Mouse (Mus musculus) CH12.LX (cell line): Measurements from ENCODE around the gene Ap1g2. TPM values are rescaled to one million over a fixed set of nuclear protein-coding genes. Genes with fewer than 3 reads are reported as not detected.

Experiments
- DNase-seq: peaks from one replicate; pipeline ENCODE4 v3.0.0-alpha.2; 2013; ENCODE audit errors: extremely low read depth
- H3K27ac ChIP-seq: 2 replicates; pipeline ENCODE4 v1.5.1; 2012; ENCODE audit warnings: low read depth, mild to moderate bottlenecking, control low read depth, moderate library complexity; ENCODE audit not compliant: insufficient read depth
- H3K27me3 ChIP-seq: replicated peaks from 2 replicates; pipeline ENCODE3; 2012; ENCODE audit warnings: inconsistent platforms
- H3K36me3 ChIP-seq, 2 experiments: replicated peaks in 1 of 2; 2 replicates each; pipeline versions ENCODE3 to v1.6.1; 2012; ENCODE audit warnings: inconsistent platforms in 1 of 2, low read length in 1 of 2, mild to moderate bottlenecking in 1 of 2, mixed read lengths in 1 of 2, moderate library complexity in 1 of 2; ENCODE audit not compliant: control insufficient read depth in 1 of 2, insufficient read depth in 1 of 2
- H3K4me1 ChIP-seq, 2 experiments: 2 replicates each; pipeline ENCODE4 v1.6.1; 2012; ENCODE audit warnings: inconsistent platforms in 1 of 2, moderate library complexity in 1 of 2; ENCODE audit not compliant: insufficient read depth in 2 of 2, control insufficient read depth in 1 of 2
- H3K4me2 ChIP-seq: 2 replicates; pipeline ENCODE4 v1.6.1; 2012; ENCODE audit warnings: low read depth, mild to moderate bottlenecking, control low read depth; ENCODE audit not compliant: poor library complexity, insufficient read depth, severe bottlenecking
- H3K4me3 ChIP-seq, 3 experiments: fragments of 150-350 bp in 1 of 3; sonication (generic) in 1 of 3; replicated peaks in 1 of 3; 2 replicates each; pipeline versions ENCODE3 to v1.5.1; 2011 to 2012; ENCODE audit warnings: low read depth in 2 of 3, low read length in 2 of 3, mild to moderate bottlenecking in 2 of 3, moderate library complexity in 2 of 3, control low read depth in 1 of 3, improper control_type of control experiment in 1 of 3, inconsistent platforms in 1 of 3, mixed read lengths in 1 of 3; ENCODE audit not compliant: poor library complexity in 1 of 3
- H3K79me2 ChIP-seq: replicated peaks from 2 replicates; pipeline ENCODE4 v1.6.1; 2012; ENCODE audit warnings: mild to moderate bottlenecking, moderate library complexity; ENCODE audit not compliant: control insufficient read depth, poor library complexity, insufficient read depth, severe bottlenecking; ENCODE audit errors: extremely low read depth
- H3K9ac ChIP-seq: 2 replicates; pipeline ENCODE4 v1.6.1; 2012; ENCODE audit warnings: low read depth, mild to moderate bottlenecking, control low read depth, moderate library complexity; ENCODE audit not compliant: insufficient read depth
- H3K9me3 ChIP-seq: replicated peaks from 2 replicates; pipeline ENCODE3; 2012; ENCODE audit warnings: low read length, inconsistent platforms, mixed read lengths
- BHLHE40 ChIP-seq: IDR thresholded peaks from 2 replicates; pipeline ENCODE4 v1.6.1; 2011; ENCODE audit warnings: mild to moderate bottlenecking, low read depth, low read length, improper control_type of control experiment
- CHD1 ChIP-seq: IDR thresholded peaks from 2 replicates; pipeline ENCODE4 v1.6.1; 2012; ENCODE audit warnings: low read depth, low read length, improper control_type of control experiment, inconsistent platforms
- CHD2 ChIP-seq: IDR thresholded peaks from 2 replicates; pipeline ENCODE4 v1.6.1; 2011; ENCODE audit warnings: low read length, improper control_type of control experiment
- E2F4 ChIP-seq: IDR thresholded peaks from 2 replicates; pipeline ENCODE4 v1.6.1; 2011; ENCODE audit warnings: low read depth, low read length, improper control_type of control experiment; ENCODE audit not compliant: insufficient replicate concordance
- ETS1 ChIP-seq: conservative IDR thresholded peaks from 2 replicates; pipeline ENCODE4 v1.6.1; 2012; ENCODE audit warnings: low read depth, mild to moderate bottlenecking, inconsistent platforms, low read length, improper control_type of control experiment, moderate library complexity
- GABPA ChIP-seq: IDR thresholded peaks from 2 replicates; pipeline ENCODE4 v1.6.1; 2012; ENCODE audit warnings: low read depth, low read length, improper control_type of control experiment, inconsistent platforms; ENCODE audit not compliant: insufficient replicate concordance
- HCFC1 ChIP-seq: IDR thresholded peaks from 2 replicates; pipeline ENCODE4 v1.6.1; 2012; ENCODE audit warnings: low read depth, mild to moderate bottlenecking, inconsistent platforms, low read length, improper control_type of control experiment
- JUND ChIP-seq: conservative IDR thresholded peaks from 2 replicates; pipeline ENCODE4 v1.6.1; 2011; ENCODE audit warnings: low read depth, low read length, improper control_type of control experiment
- KAT2A ChIP-seq: IDR thresholded peaks from 2 replicates; pipeline ENCODE4 v1.6.1; 2012; ENCODE audit warnings: low read length, improper control_type of control experiment, inconsistent platforms; ENCODE audit not compliant: insufficient replicate concordance
- MAFK ChIP-seq: IDR thresholded peaks from 2 replicates; pipeline ENCODE4 v1.6.1; 2011; ENCODE audit warnings: low read length, improper control_type of control experiment; ENCODE audit not compliant: insufficient replicate concordance
- MAX ChIP-seq: IDR thresholded peaks from 2 replicates; pipeline ENCODE4 v1.6.1; 2011; ENCODE audit warnings: low read length, improper control_type of control experiment
- MXI1 ChIP-seq: IDR thresholded peaks from 2 replicates; pipeline ENCODE4 v1.6.1; 2011; ENCODE audit warnings: mild to moderate bottlenecking, low read depth, low read length, improper control_type of control experiment
- MYC ChIP-seq: IDR thresholded peaks from 2 replicates; pipeline ENCODE4 v1.6.1; 2011; ENCODE audit warnings: low read depth, mild to moderate bottlenecking, improper control_type of control experiment, low read length
- NRF1 ChIP-seq: IDR thresholded peaks from 2 replicates; pipeline ENCODE4 v1.6.1; 2014; ENCODE audit warnings: low read depth, mild to moderate bottlenecking, inconsistent platforms, low read length, improper control_type of control experiment, moderate library complexity
- PAX5 ChIP-seq: IDR thresholded peaks from 2 replicates; pipeline ENCODE4 v1.6.1; 2012; ENCODE audit warnings: low read length, inconsistent platforms, mixed read lengths
- POLR2A ChIP-seq: IDR thresholded peaks from 2 replicates; pipeline ENCODE4 v1.6.1; 2011; ENCODE audit warnings: low read depth, mild to moderate bottlenecking, improper control_type of control experiment, low read length
- POLR2AphosphoS2 ChIP-seq: IDR thresholded peaks from 2 replicates; pipeline ENCODE4 v1.6.1; 2011; ENCODE audit warnings: low read depth, low read length, improper control_type of control experiment
- RAD21 ChIP-seq: IDR thresholded peaks from 2 replicates; pipeline ENCODE4 v1.6.1; 2011; ENCODE audit warnings: low read depth, mild to moderate bottlenecking, low read length, improper control_type of control experiment, moderate library complexity
- SIN3A ChIP-seq: IDR thresholded peaks from 2 replicates; pipeline ENCODE4 v1.6.1; 2012; ENCODE audit warnings: low read length, improper control_type of control experiment, inconsistent platforms
- TBP ChIP-seq: conservative IDR thresholded peaks from 2 replicates; pipeline ENCODE4 v1.6.1; 2011; ENCODE audit warnings: low read depth, low read length, improper control_type of control experiment
- UBTF ChIP-seq: IDR thresholded peaks from 2 replicates; pipeline ENCODE4 v1.6.1; 2012; ENCODE audit warnings: low read depth, mild to moderate bottlenecking, inconsistent platforms, low read length, improper control_type of control experiment, moderate library complexity
- USF1 ChIP-seq: IDR thresholded peaks from 2 replicates; pipeline ENCODE4 v1.6.1; 2014; ENCODE audit warnings: low read depth, mild to moderate bottlenecking, inconsistent platforms, low read length, improper control_type of control experiment
- ZC3H11A ChIP-seq: IDR thresholded peaks from 2 replicates; pipeline ENCODE4 v1.6.1; 2012; ENCODE audit warnings: low read depth, mild to moderate bottlenecking, inconsistent platforms, low read length, improper control_type of control experiment
- ZMIZ1 ChIP-seq: IDR thresholded peaks from 2 replicates; pipeline ENCODE4 v1.6.1; 2012; ENCODE audit warnings: low read depth, mild to moderate bottlenecking, inconsistent platforms, low read length, improper control_type of control experiment
- ZNF384 ChIP-seq: IDR thresholded peaks from 2 replicates; pipeline ENCODE4 v1.6.1; 2012; ENCODE audit warnings: low read depth, low read length, improper control_type of control experiment, inconsistent platforms
- dilution Hi-C: fragments of 300-500 bp; cut with MboI; formaldehyde crosslinking; loops from 2 replicates; pipeline ENCODE4 v1.14.3; 2020; ENCODE audit warnings: low sequenced_read_pairs; ENCODE audit not compliant: extremely low pct_unique_long_range_greater_than_20kb, extremely low pct_ligation_motif_present
- in situ Hi-C: fragments of 300-500 bp; cut with MboI; formaldehyde crosslinking; loops from 3 replicates; pipeline ENCODE4 v1.14.3; 2019; ENCODE audit warnings: low sequenced_read_pairs, low pct_ligation_motif_present, low pct_unique_long_range_greater_than_20kb, mixed read lengths
- polyA plus RNA-seq: library from polyadenylated mRNA; unstranded; fragments of >175 nt; gene quantifications from 2 replicates; pipeline ENCODE4 v1.2.1, GENCODE M21; 2012; ENCODE audit warnings: low read depth; ENCODE audit not compliant: insufficient read length
- total RNA-seq, 2 experiments: library from RNA; depleted of rRNA; stranded (reverse); fragments of 300-350 nt in 1 of 2; fragments of >200 nt in 1 of 2; gene quantifications; 2 replicates each; pipeline ENCODE4 v1.2.3; 2012 to 2014

The Ap1g2 gene
- total and polyA plus RNA-seq, 3 experiments, result 18.3 to 64.8 (median 28.5) TPM

DNA sequence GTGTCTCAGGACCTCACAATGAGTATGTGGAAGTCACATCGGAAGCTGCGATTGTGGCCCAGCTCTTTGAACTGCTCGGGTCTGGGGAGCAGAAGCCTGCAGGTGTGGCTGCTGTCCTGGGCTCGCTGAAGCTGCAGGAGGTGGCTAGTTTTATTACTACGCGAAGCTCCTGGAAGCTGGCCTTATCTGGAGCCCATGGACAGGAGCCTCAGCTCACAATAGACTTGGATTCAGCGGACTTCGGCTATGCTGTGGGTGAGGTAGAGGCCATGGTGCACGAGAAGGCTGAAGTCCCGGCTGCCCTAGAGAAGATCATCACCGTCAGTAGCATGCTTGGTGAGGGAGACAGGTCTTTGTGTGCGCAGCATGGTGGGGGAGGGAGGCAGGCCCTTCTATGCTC is 10.7 kb downstream of the Ap1g2 start:
- no peaks in the 10 kb centered on the region for H3K9me3 ChIP-seq
- no peak for DNase-seq
- no peaks in the 10 kb centered on the region for H3K79me2 ChIP-seq
- peaks cover 9 to 43% of the 10 kb centered on the region in 2 experiments for H3K36me3 ChIP-seq
- H3K27ac ChIP-seq, result no peak overlapping the region
- H3K9ac ChIP-seq, result no peak overlapping the region
- dilution Hi-C loops, result no loop called here
- H3K4me2 ChIP-seq, result no peak overlapping the region
- H3K27me3 ChIP-seq, result peaks cover 2% of the 10 kb centered on the region
- H3K4me3 ChIP-seq, result peak overlapping the region in 2 of 3 experiments; percentile 66 to 71
- in situ Hi-C loops, result no loop called here
- TF ChIP-seq PAX5 (no peak), UBTF (no peak), CHD1 (no peak), SIN3A (no peak), JUND (no peak), MAX (no peak)
- TF ChIP-seq, all 38 proteins: peak for 0
- H3K4me1 ChIP-seq, result peaks cover 6 to 45% of the 10 kb centered on the region in 2 experiments

GRCm38 (mm10) chr14:55095263-55095662 is 11.1 kb downstream of the Ap1g2 start:
- Histone ChIP-seq H3K4me2 (no peak overlapping the region), H3K9me3 (no peaks in the 10 kb centered on the region), H3K27ac (no peak overlapping the region), H3K9ac (no peak overlapping the region), H3K36me3 (peaks cover 6 to 39% of the 10 kb centered on the region in 2 experiments), H3K4me3 (peak overlapping the region; percentile 54 to 71 (median 66)), H3K79me2 (no peaks in the 10 kb centered on the region), H3K4me1 (peaks cover 6 to 45% of the 10 kb centered on the region in 2 experiments), H3K27me3 (peaks cover 2% of the 10 kb centered on the region)
- dilution Hi-C loops (no loop called here), in situ Hi-C loops (no loop called here)
- DNase-seq, result no peak
- TF ChIP-seq MYC (no peak), MXI1 (no peak), GABPA (no peak), ETS1 (no peak), ZNF384 (no peak), TBP (no peak), ZC3H11A (no peak), PAX5 (no peak), USF1 (no peak)

- in situ Hi-C loops (no loop called here), dilution Hi-C loops (no loop called here)
- Histone ChIP-seq H3K4me3 (peak within 1 kb of the TSS; percentile 54 to 71 (median 66)), H3K36me3 (peaks cover 1 to 34% of the 10 kb centered on the region in 2 experiments), H3K9me3 (no peaks in the 10 kb centered on the region), H3K9ac (no peak within 1 kb of the TSS), H3K27me3 (peaks cover 2% of the 10 kb centered on the region), H3K4me2 (no peak within 1 kb of the TSS), H3K27ac (no peak within 1 kb of the TSS), H3K4me1 (peaks cover 6 to 45% of the 10 kb centered on the region in 2 experiments), H3K79me2 (no peaks in the 10 kb centered on the region)
- DNase-seq, result peak; percentile 72
- TF ChIP-seq CHD1, result no peak
- TF ChIP-seq ZMIZ1, result no peak
- TF ChIP-seq HCFC1, result peak; percentile 88
- no peak for TF ChIP-seq MAFK
- peak; percentile 68; the same call in 1 of the 2 replicates for TF ChIP-seq MAX
- TF ChIP-seq BHLHE40, result no peak
- no peak for TF ChIP-seq POLR2AphosphoS2
- peak; percentile 56 for TF ChIP-seq POLR2A
- no peak for TF ChIP-seq E2F4
- no peak for TF ChIP-seq ETS1
- TF ChIP-seq RAD21, result no peak
- TF ChIP-seq MXI1, result no peak; the same call in 1 of the 2 replicates
- TF ChIP-seq UBTF, result no peak
- TF ChIP-seq GABPA, result no peak; the same call in 1 of the 2 replicates
- peak; percentile 68 for TF ChIP-seq CHD2
- TF ChIP-seq KAT2A, result peak; percentile 66; the same call in 1 of the 2 replicates
- TF ChIP-seq NRF1, result 0 out of 2 replicates have a peak, but pooled peaks have one; percentile 31
These were observed 11.6 kb downstream of the Ap1g2 start, which contains the start of gene Thtpa for GRCm38 (mm10) chr14:55094704-55095231. Gene Thtpa, plus strand, starts transcription at chr14:55094784.
